Mouse (Mus musculus) ovary, postnatal 36 days (tissue): Measurements from ENCODE around the gene St8sia6.
"Not testable (repeated sequence)": the region's sequence is repeated elsewhere in the genome, so short reads cannot be mapped to it uniquely, and the experiment has no call there.

Experiments used
- DNase-seq: peaks from one replicate; pipeline ENCODE4 v3.0.0; 2022; ENCODE audit warnings: low spot score, mixed read lengths

St8sia6 gene

DNA sequence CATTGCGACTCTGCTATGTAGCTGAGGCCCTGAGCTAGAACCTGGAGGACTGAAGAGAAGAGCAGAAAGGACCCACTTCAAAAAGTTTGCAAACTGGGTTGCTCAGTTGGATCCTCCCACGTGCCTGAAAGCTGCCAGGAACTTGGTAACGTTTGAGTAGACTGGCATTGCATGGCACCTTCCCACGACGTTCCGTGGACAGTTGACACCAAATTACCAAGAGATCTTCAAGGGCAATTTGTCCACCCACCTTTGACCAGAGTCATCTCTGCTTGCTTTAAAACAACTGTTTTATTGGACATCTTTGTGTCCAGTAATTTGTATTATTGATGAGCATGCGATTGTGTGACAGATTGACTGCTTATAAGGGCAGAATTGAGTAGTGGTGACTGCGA, at the start of gene St8sia6:
TSS of gene St8sia6 (minus strand) at position 96 of the 395 bp plus-strand sequence.
- no peak for DNase-seq

DNA sequence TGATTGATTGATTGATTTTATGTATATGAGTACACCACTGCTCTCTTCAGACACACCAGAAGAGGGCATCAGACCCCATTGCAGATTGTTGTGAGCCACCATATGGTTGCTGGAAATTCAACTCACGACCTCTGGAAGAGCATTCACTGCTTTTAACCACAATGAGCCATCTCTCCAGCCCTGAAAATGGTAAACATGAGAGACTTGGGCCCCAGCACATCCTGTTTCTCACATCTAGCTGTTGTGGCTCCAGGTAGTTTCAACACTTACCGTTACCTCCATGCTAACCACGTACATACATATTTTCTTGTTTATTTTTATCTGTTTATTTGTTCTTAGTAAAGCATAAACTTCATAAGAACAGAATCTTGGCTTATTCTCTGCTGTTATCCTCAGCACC, 42.4 kb upstream of the St8sia6 start:
- DNase-seq = no peak

DNA sequence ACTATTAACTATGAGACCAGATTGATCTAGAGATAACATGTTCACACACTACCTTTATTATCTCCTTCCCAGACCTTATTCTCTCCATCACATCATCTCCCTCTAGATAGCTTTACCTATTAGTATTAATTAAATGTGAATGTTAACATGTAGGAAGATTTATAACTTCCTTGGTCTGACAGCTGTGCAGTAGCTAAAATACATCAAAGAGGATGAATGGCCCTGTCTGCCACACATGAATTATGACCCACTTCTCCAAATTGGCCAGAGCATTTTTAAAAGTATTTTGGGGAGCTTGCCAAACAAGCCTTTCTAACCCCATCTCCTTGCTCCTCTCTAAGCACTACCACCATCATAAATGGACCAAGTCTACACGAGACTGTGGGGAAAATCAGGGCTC, 41.1 kb upstream of the St8sia6 start:
- no peak for DNase-seq

- DNase-seq = no peak
These were observed 22.8 kb upstream of the St8sia6 start for GRCm38 (mm10) chr2:13816645-13817044.

DNA sequence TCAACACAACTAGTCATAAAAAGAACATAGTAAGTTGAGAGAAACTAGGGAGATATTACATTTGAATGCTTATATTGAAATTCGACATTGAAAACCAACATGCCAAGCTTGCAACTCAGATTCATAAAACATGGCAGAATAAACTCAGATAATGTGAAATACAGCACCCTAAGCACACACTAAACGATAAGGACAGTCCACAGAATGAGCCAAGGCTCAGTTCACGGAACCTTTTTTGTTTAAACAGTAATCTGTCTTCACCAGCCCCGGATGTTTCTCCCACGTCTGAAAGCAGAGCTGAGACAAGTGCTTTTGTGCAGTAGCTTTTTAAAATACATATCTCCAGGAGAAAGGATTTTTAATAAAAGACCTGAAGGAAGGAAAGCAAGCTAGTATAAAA, 14.7 kb upstream of the St8sia6 start:
- DNase-seq = no peak

DNA sequence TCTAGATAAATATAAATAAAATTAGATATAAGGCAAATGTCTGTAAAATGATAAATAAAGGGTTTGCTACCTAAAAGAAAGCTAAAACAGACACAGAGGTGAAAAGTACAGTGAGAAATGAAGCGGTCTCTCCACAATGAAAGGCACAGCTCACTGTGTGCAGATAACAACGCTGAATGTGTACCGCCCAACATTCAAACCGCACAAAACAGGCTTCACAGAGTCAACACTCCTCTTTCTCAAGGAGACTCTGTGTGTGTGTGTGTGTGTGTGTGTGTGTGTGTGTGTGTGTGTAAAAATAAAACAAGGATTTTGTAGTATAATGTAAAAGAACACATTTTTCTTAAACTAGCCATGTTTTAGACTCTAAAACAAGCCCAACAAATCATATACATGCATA, 14.1 kb upstream of the St8sia6 start:
- DNase-seq = no peak

DNA sequence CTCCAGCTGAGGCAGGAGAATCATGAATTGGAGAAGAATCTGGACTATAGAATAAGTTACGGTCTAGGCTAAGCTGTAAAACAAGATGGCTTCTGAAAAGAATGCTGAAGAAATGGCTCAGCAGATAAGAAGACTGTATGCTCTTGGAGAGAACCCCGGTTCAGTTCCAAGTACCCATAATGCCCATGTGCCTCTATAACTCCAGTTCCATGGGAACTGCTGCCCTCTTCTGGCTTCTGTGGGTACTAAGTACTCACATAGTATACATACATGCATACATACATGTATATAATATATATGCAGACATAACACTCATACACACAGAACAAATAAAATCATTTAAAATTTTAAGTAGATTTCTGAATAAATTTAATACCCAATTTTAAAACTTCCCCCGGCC, 12.3 kb upstream of the St8sia6 start:
- no peak for DNase-seq

GRCm38 (mm10) chr2:13800639-13801038, 6.8 kb upstream of the St8sia6 start:
- no peak for DNase-seq

DNA sequence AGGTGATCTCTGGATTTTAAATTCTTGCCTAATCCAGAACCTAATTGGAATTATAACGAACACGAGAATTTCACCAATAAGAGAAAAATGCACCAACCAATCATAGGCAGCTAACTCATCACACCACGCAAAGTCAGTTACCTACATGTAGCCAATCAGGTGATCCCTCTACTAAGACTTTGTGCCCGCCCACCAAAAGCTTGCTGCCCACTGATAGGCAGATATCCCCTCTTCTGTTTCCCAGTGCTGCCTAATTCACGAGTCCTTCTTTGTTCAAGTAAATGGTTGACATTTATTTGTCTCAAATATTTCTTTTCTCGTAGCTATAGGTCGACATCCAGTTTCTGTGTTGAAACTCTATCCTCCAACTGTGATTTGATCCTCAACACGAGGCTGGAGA, 582 bp upstream of the St8sia6 start:
- DNase-seq = no peak

DNA sequence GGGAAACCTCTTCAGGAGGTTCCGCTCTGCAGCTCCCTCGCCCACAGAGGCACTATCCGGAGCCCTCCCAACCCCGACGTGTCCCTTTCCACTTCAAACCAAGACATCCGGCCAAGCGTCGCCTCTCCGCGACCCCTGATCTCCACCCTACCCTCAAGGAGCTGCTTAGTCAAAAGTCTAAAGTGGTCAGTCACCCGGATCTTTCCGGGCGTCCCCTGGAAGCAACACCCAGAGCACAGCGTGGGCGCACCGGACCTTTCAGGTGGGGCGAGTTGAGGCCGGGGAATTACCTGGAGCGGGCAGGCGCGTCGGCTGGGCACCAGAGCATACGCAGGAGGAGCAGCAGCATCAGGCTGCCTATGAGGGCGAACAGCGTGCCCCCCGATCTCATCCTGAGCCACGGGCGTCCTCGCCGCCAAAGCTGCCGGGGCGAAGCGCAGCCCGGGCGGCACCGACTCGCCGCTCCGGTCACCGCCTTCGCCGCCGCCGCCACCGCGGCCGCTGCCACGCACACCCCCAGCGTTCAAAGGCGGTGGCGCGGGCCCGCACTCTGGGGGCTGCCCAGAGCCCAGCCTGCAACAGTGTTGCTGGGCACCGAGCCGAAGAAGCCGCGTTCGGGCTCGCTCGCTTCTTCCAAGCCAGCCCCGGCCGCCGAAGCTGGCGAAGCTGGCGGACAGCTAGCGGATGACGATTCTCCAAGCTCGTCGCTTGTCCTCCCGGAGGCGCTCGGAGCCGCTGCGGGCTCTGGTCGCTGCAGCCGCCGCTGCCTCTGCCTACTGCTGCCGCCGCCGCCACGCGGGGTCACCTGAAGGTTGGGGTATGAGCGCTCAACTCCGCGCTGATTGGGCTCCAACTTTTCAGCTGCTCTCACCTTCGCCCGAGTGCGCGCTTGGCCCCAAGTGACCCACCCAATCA, 553 bp downstream of the St8sia6 start:
- peak; percentile 26 for DNase-seq

DNA sequence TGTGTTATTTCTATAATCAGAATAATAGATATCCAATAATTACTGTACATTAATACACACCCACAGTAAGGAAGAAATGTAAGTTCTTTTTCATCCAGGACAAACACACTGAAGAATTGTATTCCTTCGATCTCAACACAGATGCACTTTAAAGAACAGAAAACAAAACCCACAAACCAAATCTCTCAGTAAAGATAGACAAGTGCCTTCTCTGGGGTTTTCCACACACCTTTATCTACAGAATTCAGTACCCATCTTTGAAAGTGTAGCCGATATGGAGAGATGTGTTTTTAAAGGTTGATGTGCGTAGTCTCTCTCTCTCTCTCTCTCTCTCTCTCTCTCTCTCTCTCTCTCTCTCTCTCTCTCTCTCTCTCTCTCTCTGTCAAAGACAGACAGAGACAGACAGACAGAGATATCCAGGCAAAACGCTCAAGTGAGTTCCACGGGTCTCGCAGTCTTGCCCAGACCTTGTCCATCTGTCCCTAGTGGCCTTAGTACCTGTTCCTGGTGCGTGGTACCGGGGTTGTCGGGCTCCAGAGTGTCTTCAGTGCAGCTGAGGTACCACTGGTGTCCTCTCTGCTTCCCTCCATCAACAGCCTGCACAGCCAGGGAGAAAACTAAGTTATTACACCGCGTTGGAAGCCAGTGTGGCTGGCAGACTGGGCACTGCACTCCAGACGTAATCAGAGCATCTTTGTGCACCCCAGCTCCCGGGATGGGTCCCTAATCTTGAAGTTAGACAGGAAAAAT, 1.4 kb downstream of the St8sia6 start:
- DNase-seq = no peak

- no peak for DNase-seq
These were observed 2.3 kb downstream of the St8sia6 start for GRCm38 (mm10) chr2:13791598-13791997.

DNA sequence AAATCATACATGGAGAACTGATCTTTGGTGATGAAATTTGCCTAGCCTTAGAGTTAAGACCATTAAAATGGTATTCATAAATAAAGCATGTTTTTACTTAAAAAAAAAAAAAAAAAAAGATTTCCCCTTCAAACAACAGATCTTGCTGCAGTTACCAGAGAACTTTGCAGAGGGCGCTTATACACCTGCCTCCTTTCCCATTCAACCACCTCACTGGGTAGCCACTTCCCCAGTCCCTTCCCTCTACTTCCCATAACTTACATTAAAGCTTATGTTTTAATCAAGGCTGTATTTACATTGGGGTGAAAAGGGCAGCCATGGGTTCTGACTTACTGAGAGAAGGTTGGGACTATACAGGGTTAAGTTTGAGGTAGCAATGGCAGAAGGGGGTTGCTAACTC, 4.5 kb downstream of the St8sia6 start:
- no peak for DNase-seq

DNA sequence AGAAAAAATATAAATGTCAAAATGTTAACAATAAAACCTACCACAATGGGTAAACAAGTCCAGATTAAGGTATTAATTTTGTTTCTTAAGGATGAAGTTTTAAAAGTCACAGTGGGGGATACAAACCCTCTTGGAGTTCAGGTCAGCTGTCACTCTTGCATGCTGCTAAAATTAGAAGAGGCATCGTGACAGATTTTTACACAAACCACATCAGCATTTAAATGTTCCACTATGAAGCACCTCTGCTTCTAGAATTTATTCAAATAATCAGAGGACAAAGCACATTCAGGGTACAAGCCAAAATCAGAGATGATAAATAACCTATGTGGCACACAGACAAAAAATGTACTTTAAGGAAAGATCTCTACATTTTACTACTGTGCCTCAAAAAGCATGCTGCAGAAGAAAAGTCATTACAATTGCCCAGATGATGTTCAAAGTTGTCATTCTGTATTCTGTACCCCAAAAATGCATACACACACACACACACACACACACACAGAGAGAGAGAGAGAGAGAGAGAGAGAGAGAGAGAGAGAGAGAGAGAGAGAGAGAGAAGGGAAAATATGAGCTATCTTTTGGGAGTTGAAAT, 7.2 kb downstream of the St8sia6 start:
- DNase-seq = no peak

GRCm38 (mm10) chr2:13785992-13786391, 7.9 kb downstream of the St8sia6 start:
- not testable (repeated sequence) for DNase-seq

DNA sequence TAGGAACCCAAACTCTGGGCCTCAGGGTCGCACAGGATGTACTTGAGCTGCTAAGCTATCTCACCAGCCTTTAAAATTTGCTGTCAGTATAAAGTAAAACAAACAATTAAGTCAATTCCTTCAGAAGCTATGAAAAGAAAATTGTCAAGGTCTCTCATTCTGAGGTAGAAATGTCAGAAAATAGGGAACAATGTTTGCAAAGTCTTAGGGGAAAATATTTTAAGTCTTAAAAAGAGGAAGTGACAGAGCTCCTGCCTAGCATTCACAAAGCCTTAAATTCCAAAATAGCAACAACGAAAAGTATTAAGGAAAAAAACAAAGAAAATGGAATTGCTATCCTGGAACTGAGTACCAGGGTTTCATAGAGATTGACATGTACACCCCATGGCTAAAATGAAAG, 8.6 kb downstream of the St8sia6 start:
- DNase-seq = no peak

GRCm38 (mm10) chr2:13784448-13784847, 9.4 kb downstream of the St8sia6 start:
- no peak for DNase-seq

DNA sequence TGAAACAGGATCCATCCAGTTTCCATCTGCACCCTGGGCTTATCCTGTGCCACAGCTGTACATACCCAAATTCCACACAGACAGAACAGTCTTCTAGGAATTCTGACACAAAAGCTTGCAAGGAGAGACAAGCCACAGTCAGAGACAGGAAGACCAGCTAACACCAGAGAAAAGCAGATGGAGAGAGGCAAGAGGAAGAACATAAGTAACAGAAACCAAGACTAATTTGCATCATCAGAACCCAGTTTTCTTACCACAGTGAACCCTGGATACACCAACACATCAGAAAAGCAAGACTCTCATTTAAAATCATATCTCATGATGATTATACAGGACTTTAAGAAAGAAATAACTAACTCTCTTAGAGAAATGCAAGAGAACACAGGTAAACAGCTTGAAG, 16.8 kb downstream of the St8sia6 start:
- DNase-seq = no peak

GRCm38 (mm10) chr2:13776453-13776852, 17.4 kb downstream of the St8sia6 start:
- DNase-seq = no peak

GRCm38 (mm10) chr2:13775056-13775455, 18.8 kb downstream of the St8sia6 start:
- no peak for DNase-seq

GRCm38 (mm10) chr2:13768524-13768923, 25.3 kb downstream of the St8sia6 start:
- DNase-seq = no peak

GRCm38 (mm10) chr2:13767532-13768411, 26.1 kb downstream of the St8sia6 start:
- DNase-seq = no peak
